Mouse (Mus musculus) embryo, embryonic 9.5 days (tissue): Measurements from ENCODE around the gene Atxn1.

Source experiments
- DNase-seq: peaks from one replicate; pipeline ENCODE4 v3.0.0-alpha.2; 2017; ENCODE audit errors: extremely low spot score

Atxn1 gene

GRCm38 (mm10) chr13:45732590-45732989, 232.2 kb downstream of the Atxn1 start:
- DNase-seq = no peak

GRCm38 (mm10) chr13:45726917-45727316, 237.9 kb downstream of the Atxn1 start:
- no peak for DNase-seq

- no peak for DNase-seq
Observed at GRCm38 (mm10) chr13:45726181-45726580, 238.6 kb downstream of the Atxn1 start.

- DNase-seq = no peak
Observed at GRCm38 (mm10) chr13:45724507-45725259, 240.1 kb downstream of the Atxn1 start.

- no peak for DNase-seq
Observed at GRCm38 (mm10) chr13:45722885-45723284, 241.9 kb downstream of the Atxn1 start.

- no peak for DNase-seq
Observed at GRCm38 (mm10) chr13:45721621-45722020, 243.2 kb downstream of the Atxn1 start.

- no peak for DNase-seq
Observed at GRCm38 (mm10) chr13:45718850-45719249, 246.0 kb downstream of the Atxn1 start.

GRCm38 (mm10) chr13:45715583-45716180, 249.1 kb downstream of the Atxn1 start:
- no peak for DNase-seq

GRCm38 (mm10) chr13:45710041-45710440, 254.8 kb downstream of the Atxn1 start:
- DNase-seq = no peak

- no peak for DNase-seq
Observed at GRCm38 (mm10) chr13:45709402-45709801, 255.4 kb downstream of the Atxn1 start.

GRCm38 (mm10) chr13:45701296-45701790, 263.5 kb downstream of the Atxn1 start:
- no peak for DNase-seq

GRCm38 (mm10) chr13:45698982-45699381, 265.8 kb downstream of the Atxn1 start:
- no peak for DNase-seq

- DNase-seq = no peak
Observed at GRCm38 (mm10) chr13:45696009-45696408, 268.8 kb downstream of the Atxn1 start.

GRCm38 (mm10) chr13:45694921-45695437, 269.8 kb downstream of the Atxn1 start:
- DNase-seq = no peak

- DNase-seq = no peak
Observed at GRCm38 (mm10) chr13:45693953-45694352, 270.9 kb downstream of the Atxn1 start.

GRCm38 (mm10) chr13:45693534-45693933, 271.3 kb downstream of the Atxn1 start:
- no peak for DNase-seq

- DNase-seq = no peak
Observed at GRCm38 (mm10) chr13:45693126-45693525, 271.7 kb downstream of the Atxn1 start.

- DNase-seq = no peak
Observed at GRCm38 (mm10) chr13:45692440-45692839, 272.4 kb downstream of the Atxn1 start.

GRCm38 (mm10) chr13:45690426-45690825, 274.4 kb downstream of the Atxn1 start:
- no peak for DNase-seq

GRCm38 (mm10) chr13:45688864-45689263, 275.9 kb downstream of the Atxn1 start:
- no peak for DNase-seq

GRCm38 (mm10) chr13:45687581-45687980, 277.2 kb downstream of the Atxn1 start:
- no peak for DNase-seq

GRCm38 (mm10) chr13:45686309-45686582, 278.6 kb downstream of the Atxn1 start:
- DNase-seq = no peak

- DNase-seq = no peak
Observed at GRCm38 (mm10) chr13:45685575-45686308, 279.1 kb downstream of the Atxn1 start.
